Mouse (Mus musculus) thymus, adult 2 months (tissue): ENCODE results near the gene Prss12. TPM values are rescaled to one million over a fixed set of nuclear protein-coding genes. Genes with fewer than 3 reads are reported as not detected.

Experiments
- DNase-seq: peaks from one replicate; pipeline ENCODE4 v3.0.0; 2021
- H3K27ac ChIP-seq: fragments of 200-500 bp; 2 replicates; pipeline ENCODE4 v1.5.1; 2012; ENCODE audit warnings: low read length, control low read depth; ENCODE audit not compliant: control insufficient read depth, insufficient read depth
- H3K27me3 ChIP-seq: fragments of 200-500 bp; 2 replicates; pipeline ENCODE4 v1.6.1; 2012; ENCODE audit warnings: mild to moderate bottlenecking, low read length, moderate library complexity, mixed read lengths; ENCODE audit not compliant: control insufficient read depth, insufficient read depth
- H3K36me3 ChIP-seq: fragments of 200-500 bp; 2 replicates; pipeline ENCODE4 v1.6.1; 2012; ENCODE audit warnings: mild to moderate bottlenecking, low read length, moderate library complexity; ENCODE audit not compliant: control insufficient read depth, insufficient read depth
- H3K4me1 ChIP-seq: fragments of 200-500 bp; replicated peaks from 2 replicates; pipeline ENCODE4 v1.6.1; 2012; ENCODE audit warnings: low read length; ENCODE audit not compliant: control insufficient read depth, insufficient read depth
- H3K4me3 ChIP-seq: fragments of 200-500 bp; 2 replicates; pipeline ENCODE4 v1.5.1; 2012; ENCODE audit warnings: mild to moderate bottlenecking, low read length, control low read depth, moderate library complexity; ENCODE audit not compliant: control insufficient read depth, insufficient read depth
- CTCF ChIP-seq: fragments of 200-500 bp; IDR thresholded peaks from 2 replicates; pipeline ENCODE4 v1.5.1; 2012; ENCODE audit warnings: mild to moderate bottlenecking, control low read depth, low read length, moderate library complexity, borderline replicate concordance; ENCODE audit not compliant: control insufficient read depth, poor library complexity, insufficient read depth; ENCODE audit errors: extremely low read depth
- POLR2A ChIP-seq: fragments of 200-500 bp; IDR thresholded peaks from 2 replicates; pipeline ENCODE4 v1.6.1; 2012; ENCODE audit warnings: mild to moderate bottlenecking, low read length, control low read depth, moderate library complexity; ENCODE audit not compliant: control insufficient read depth, poor library complexity, insufficient read depth; ENCODE audit errors: extremely low read depth
- WGBS: fragments of 180-500 bp; shearing (Covaris S2); methylation state at CpG from one replicate; pipeline ENCODE4 v1.1.7; 2018; 5-methylcytosine and 5-hydroxymethylcytosine counted together
- polyA plus RNA-seq: library from polyadenylated mRNA; depleted of rRNA; stranded (reverse); fragments of >200 nt; gene quantifications from 2 replicates; pipeline ENCODE4 v1.2.3, GENCODE M21; 2012

The Prss12 gene
- polyA plus RNA-seq, 1 experiment: 0.49 TPM

DNA sequence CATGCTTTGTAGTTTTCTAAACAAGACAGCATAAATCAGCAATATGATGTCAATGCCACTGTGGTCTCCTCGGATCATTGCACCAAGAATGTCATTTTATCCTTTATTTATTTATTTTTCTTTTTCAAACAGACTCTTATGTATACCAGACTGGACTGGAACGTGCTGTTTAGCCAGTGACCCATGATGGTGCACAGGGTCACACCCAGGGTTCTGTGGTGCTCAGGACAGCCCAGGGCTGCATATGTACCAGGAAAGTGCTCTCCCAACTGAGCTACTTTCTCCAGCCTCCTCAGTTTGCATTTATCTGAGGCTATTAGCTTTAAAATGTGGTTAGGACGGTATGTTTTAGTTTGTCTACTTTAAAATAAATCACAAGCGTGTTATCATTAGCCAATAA is 18.7 kb upstream of the Prss12 start:
- no peaks in the 10 kb centered on the region for H3K36me3 ChIP-seq
- no peaks in the 10 kb centered on the region for H3K27me3 ChIP-seq
- no peak for DNase-seq
- no peak overlapping the region for H3K4me3 ChIP-seq
- TF ChIP-seq POLR2A (no peak), CTCF (no peak)
- H3K4me1 ChIP-seq: no peaks in the 10 kb centered on the region
- WGBS: 88% methylated on average over 4 of the region's 4 CpGs
- H3K27ac ChIP-seq: no peak overlapping the region

GRCm38 (mm10) chr3:123429597-123430458 is 16.9 kb upstream of the Prss12 start:
- WGBS: 87% methylated on average over 22 of the region's 22 CpGs
- H3K4me1 ChIP-seq: no peaks in the 10 kb centered on the region

GRCm38 (mm10) chr3:123431951-123432674 is 14.6 kb upstream of the Prss12 start:
- H3K27me3 ChIP-seq: no peaks in the 10 kb centered on the region
- H3K4me3 ChIP-seq: no peak overlapping the region
- 61% methylated on average over 5 of the region's 5 CpGs for WGBS
- H3K36me3 ChIP-seq: no peaks in the 10 kb centered on the region
- DNase-seq: no peak
- H3K4me1 ChIP-seq: no peaks in the 10 kb centered on the region
- no peak overlapping the region for H3K27ac ChIP-seq
- TF ChIP-seq CTCF: no peak
- no peak for TF ChIP-seq POLR2A

More at GRCm38 (mm10) chr3:123429597-123430458, 16.9 kb upstream of the Prss12 start:
- H3K36me3 ChIP-seq: no peaks in the 10 kb centered on the region
- H3K27ac ChIP-seq: no peak overlapping the region
- no peak overlapping the region for H3K4me3 ChIP-seq
- TF ChIP-seq CTCF (no peak), POLR2A (no peak)
- no peak for DNase-seq
- H3K27me3 ChIP-seq: no peaks in the 10 kb centered on the region

DNA sequence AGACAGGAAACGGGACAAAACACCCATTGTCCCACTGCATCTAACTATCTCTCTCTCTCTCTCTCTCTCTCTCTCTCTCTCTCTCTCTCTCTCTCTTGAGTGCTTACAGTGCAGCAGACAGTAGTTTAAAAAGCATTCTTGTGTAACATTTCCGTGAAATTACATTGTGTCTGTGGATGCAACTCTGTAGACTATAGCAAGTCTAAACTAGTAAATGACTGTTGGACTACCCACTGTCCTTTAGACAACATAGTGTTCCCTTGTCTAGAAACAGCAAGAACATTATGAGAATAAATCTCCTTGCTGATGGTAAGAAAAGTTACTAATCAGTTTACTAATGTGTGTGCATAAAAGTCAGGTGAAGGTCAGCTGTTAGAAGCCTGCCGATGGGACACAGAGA is 13.4 kb upstream of the Prss12 start:
- TF ChIP-seq POLR2A (no peak), CTCF (no peak)
- Histone ChIP-seq H3K36me3 (no peaks in the 10 kb centered on the region), H3K27ac (no peak overlapping the region), H3K27me3 (no peaks in the 10 kb centered on the region), H3K4me3 (no peak overlapping the region), H3K4me1 (no peaks in the 10 kb centered on the region)
- no peak for DNase-seq
- 88% methylated on average over 3 of the region's 3 CpGs for WGBS

DNA sequence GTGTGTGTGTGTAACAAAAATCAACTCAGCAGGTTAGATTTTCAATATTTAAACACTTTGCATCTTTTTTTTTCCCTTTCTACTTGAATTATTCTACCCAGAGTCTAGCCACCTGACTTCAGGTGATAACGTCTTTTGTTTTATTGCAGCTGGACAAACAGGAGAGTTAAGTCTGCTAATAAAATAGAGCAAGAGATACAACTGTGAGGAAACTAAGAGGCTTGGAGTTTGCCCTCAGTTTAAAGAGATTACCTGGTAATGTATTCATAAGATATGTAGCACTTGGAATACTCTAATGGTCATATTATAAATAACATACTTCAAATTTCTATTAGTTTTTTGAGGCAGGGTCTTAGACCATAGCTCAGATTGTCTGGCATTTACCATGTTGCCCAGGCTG is 9.1 kb upstream of the Prss12 start:
- no peaks in the 10 kb centered on the region for H3K27me3 ChIP-seq
- no peaks in the 10 kb centered on the region for H3K4me1 ChIP-seq
- H3K4me3 ChIP-seq: no peak overlapping the region
- H3K36me3 ChIP-seq: no peaks in the 10 kb centered on the region
- no peak overlapping the region for H3K27ac ChIP-seq
- no peak for DNase-seq
- 97% methylated on average over 1 of the region's 1 CpGs for WGBS
- no peak for TF ChIP-seq CTCF

DNA sequence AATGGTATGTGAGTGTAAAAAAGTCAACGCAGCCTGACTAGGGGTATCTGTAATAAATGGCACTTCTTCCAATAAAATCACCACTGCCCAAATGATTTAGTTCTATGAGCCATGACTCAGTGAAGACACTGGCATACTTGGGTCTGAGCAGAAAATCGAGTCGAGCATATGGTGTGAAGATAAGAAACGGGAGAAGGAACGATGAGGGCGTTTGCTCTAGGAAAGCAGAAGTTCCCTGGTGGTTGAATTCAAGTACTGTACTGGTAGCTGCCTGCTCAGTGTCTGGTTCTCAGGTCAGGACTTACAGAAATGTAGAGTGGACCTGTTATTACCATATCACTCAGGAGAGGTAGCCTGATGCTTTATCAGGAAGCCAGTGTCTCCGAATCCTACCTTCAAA is 6.2 kb upstream of the Prss12 start:
- Histone ChIP-seq H3K4me3 (no peak overlapping the region), H3K27ac (no peak overlapping the region), H3K4me1 (no peaks in the 10 kb centered on the region), H3K27me3 (no peaks in the 10 kb centered on the region), H3K36me3 (no peaks in the 10 kb centered on the region)
- DNase-seq: no peak
- 20% methylated on average over 7 of the region's 7 CpGs for WGBS
- no peak for TF ChIP-seq CTCF
- no peak for TF ChIP-seq POLR2A
